Mouse (Mus musculus): Measurements from ENCODE around the gene Blnk. TPM values are rescaled to one million over a fixed set of nuclear protein-coding genes. Genes with fewer than 3 reads are reported as not detected.
A peak's percentile ranks its signal among the peaks of the same experiment; 100 is the strongest.

The Blnk gene
- polyA plus RNA-seq, 1 experiment from 2014 or later: 0.70 TPM

DNA sequence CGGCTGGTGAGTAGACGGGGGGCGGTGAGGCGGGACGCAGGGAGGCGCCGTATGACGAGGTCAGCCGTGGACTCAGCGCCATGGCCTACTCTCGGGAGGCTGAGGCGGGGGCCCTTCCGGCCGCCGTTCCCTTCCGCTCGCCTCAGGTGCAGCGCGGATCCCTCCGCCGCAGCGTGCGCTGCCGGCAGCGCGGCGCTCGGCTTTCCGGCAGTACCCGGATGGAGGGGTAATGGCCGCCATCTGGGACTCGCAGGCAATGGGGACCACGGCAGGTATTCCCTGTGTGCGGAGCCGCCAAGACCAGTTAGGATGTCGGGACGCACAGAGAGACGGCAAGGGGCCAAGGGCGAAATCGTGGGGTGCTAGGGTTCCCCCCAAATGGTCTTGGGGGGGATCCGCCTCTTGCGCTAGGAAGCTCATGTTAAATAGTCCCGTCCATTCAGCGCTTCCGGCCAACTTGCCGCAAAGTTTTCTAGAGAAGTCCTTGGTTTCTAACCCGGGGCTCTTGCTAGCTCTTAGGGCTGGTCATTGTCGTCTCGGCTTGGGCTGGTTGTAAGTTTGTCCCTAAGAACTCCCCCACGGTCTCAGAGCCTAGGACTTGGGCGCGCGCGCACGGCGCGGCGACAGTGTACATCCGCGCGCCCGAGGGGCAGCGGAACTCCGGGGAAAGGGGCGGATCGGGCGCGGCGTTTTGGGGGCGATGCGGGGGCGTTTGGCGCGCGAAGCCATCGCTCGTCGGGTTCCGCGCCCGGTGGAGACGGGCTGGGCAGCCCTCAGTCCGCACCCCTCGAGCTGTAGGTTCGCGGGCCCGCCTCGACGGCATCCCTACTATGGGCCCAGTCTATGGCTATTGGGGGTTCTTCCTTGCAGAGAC is 99.6 kb downstream of the Blnk start, which contains the start of gene Zfp518a:
Zfp518a (plus strand) TSS at position 187 of the 874 bp plus-strand sequence.
- ATAC-seq (ENCODE audit: low FRiP score, low TSS enrichment) (peak; percentile 93), DNase-seq (peak; percentile 98)
- H3K4me1 ChIP-seq (ENCODE audit: control insufficient read depth, insufficient read depth, low read length): peaks cover 11% of the 10 kb centered on the region
- peak within 1 kb of the TSS; percentile 67 for H3K4me2 ChIP-seq (ENCODE audit: low read length)
- peaks cover 27% of the 10 kb centered on the region for H3K27me3 ChIP-seq (ENCODE audit: control insufficient read depth, insufficient read depth, low read length)
- peak within 1 kb of the TSS; percentile 61 for H3K4me3 ChIP-seq (replicated peaks; ENCODE audit: low read depth, low read length)
- 0 out of 2 replicates have a peak, but pooled peaks cover 7% of the 10 kb centered on the region for H3K36me3 ChIP-seq (ENCODE audit: control insufficient read depth, insufficient read depth, low read length)
- WGBS: under 1% methylated on average over 89 of the region's 89 CpGs
- 0 out of 2 replicates have a peak, but pooled peaks cover 4% of the 10 kb centered on the region for H3K9me3 ChIP-seq (ENCODE audit: control insufficient read depth, low read length)
- H3K27ac ChIP-seq (replicated peaks; ENCODE audit: low read depth, low read length): peak within 1 kb of the TSS; percentile 95
- H3K9ac ChIP-seq (replicated peaks; ENCODE audit: low read length): peak within 1 kb of the TSS; percentile 68

DNA sequence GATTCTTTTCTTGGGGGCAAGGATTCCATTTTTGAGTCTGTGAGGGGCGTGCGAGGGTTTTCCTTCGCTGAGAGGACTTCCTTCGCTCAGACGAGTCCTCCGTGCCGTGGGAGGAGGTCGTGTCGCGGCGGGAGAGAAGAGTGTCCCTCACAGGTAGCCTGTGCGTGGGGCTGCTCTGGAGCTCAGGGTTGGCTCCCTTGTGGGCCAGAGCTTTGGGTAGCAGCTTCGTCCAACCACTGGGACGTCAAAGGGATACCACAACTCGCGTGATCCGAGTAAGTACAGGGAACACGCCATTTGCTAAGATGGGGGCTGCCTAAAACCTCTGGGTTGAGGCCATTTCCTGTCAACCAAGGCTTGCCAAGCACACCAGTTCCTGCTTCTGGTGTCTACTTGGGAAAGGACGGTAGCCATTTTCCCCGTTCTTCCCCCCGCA is 100.2 kb downstream of the Blnk start:
- 0 out of 2 replicates have a peak, but pooled peaks cover 4% of the 10 kb centered on the region for H3K9me3 ChIP-seq (ENCODE audit: control insufficient read depth, low read length)
- DNase-seq (no peak), ATAC-seq (ENCODE audit: low FRiP score, low TSS enrichment) (peak; percentile 41; the same call in 1 of the 2 replicates)
- WGBS: 44% methylated on average over 21 of the region's 21 CpGs
- peak overlapping the region; percentile 67 for H3K4me2 ChIP-seq (ENCODE audit: low read length)
- H3K4me1 ChIP-seq (ENCODE audit: control insufficient read depth, insufficient read depth, low read length): peaks cover 11% of the 10 kb centered on the region
- H3K27ac ChIP-seq (replicated peaks; ENCODE audit: low read depth, low read length): peak overlapping the region; percentile 95
- peak overlapping the region; percentile 68 for H3K9ac ChIP-seq (replicated peaks; ENCODE audit: low read length)
- H3K36me3 ChIP-seq (ENCODE audit: control insufficient read depth, insufficient read depth, low read length): 0 out of 2 replicates have a peak, but pooled peaks cover 5% of the 10 kb centered on the region
- H3K27me3 ChIP-seq (ENCODE audit: control insufficient read depth, insufficient read depth, low read length): peaks cover 32% of the 10 kb centered on the region
- H3K4me3 ChIP-seq (replicated peaks; ENCODE audit: low read depth, low read length): peak overlapping the region; percentile 61

DNA sequence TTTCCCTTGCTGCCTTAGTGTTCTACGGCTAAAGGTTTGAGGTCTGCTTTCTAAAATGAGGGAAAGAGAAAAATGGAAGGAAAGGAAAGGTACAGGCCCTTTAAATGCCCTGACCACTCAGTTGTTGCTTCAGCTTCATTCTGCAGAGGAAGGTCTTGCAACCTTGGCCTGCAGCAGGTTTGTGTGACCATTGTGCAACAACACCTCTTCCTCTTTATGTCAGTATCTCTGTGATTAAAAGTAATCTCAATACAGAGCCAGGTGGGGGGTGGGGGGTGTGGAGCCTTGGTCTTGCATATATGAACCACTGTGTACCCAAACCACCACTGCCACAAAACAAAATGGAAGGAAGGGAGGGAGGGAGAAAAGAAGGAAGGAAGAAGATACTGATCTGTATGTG is 105.4 kb downstream of the Blnk start:
- ATAC-seq (ENCODE audit: low FRiP score, low TSS enrichment) (no peak), DNase-seq (no peak)
- Histone ChIP-seq H3K27me3 (ENCODE audit: control insufficient read depth, insufficient read depth, low read length) (peaks cover 62% of the 10 kb centered on the region), H3K4me2 (ENCODE audit: low read length) (no peak overlapping the region), H3K4me1 (ENCODE audit: control insufficient read depth, insufficient read depth, low read length) (no peaks in the 10 kb centered on the region), H3K4me3 (replicated peaks; ENCODE audit: low read depth, low read length) (no peak overlapping the region), H3K9me3 (ENCODE audit: control insufficient read depth, low read length) (0 out of 2 replicates have a peak, but pooled peaks cover 2% of the 10 kb centered on the region), H3K9ac (replicated peaks; ENCODE audit: low read length) (no peak overlapping the region), H3K27ac (replicated peaks; ENCODE audit: low read depth, low read length) (no peak overlapping the region), H3K36me3 (ENCODE audit: control insufficient read depth, insufficient read depth, low read length) (no peaks in the 10 kb centered on the region)
- WGBS: 88% methylated on average over 1 of the region's 1 CpGs

DNA sequence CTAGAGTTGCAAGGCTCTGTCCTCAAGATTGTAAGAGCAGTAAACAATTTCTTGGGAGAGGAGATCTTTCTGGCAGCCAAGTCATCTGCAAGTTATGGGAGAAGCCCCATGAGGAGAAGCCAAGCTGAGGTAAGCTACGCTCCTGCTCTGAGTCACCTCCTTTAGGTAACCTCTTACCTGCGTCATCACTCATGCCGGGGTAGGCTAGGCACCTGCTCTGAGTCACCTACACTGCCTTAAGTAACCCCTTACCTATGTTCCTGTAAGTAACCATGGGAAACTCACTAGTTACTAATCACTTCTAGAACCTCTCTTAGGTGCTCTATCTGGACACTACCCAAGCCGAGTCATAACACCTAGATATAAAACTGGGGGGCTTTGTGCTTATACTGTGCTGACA is 112.6 kb downstream of the Blnk start:
- Histone ChIP-seq H3K4me2 (ENCODE audit: low read length) (no peak overlapping the region), H3K27ac (replicated peaks; ENCODE audit: low read depth, low read length) (no peak overlapping the region), H3K9me3 (ENCODE audit: control insufficient read depth, low read length) (no peaks in the 10 kb centered on the region), H3K9ac (replicated peaks; ENCODE audit: low read length) (no peak overlapping the region), H3K4me3 (replicated peaks; ENCODE audit: low read depth, low read length) (no peak overlapping the region), H3K36me3 (ENCODE audit: control insufficient read depth, insufficient read depth, low read length) (no peaks in the 10 kb centered on the region), H3K4me1 (ENCODE audit: control insufficient read depth, insufficient read depth, low read length) (no peaks in the 10 kb centered on the region), H3K27me3 (ENCODE audit: control insufficient read depth, insufficient read depth, low read length) (peaks cover 57% of the 10 kb centered on the region)
- 91% methylated on average over 4 of the region's 4 CpGs for WGBS
- no peak for DNase-seq
- no peak for ATAC-seq (ENCODE audit: low FRiP score, low TSS enrichment)

Small RNA genes within 50 kb of the gene (microRNA-seq; reads per million reads assigned to microRNA genes)
- gene Mir8092: 0.59 reads per million

Other genes with a start within 250 kb of the Blnk start
- gene Cc2d2b, start 245.8 kb downstream of the Blnk start, polyA plus RNA-seq (2014; fragmentation: Nextera tagmentation; extraction: Ambion mirVana): 0.26 and 0.32 TPM in 2 replicates
- 12.9 and 18.8 TPM in 2 replicates for gene Ccnj, start 163.3 kb downstream of the Blnk start, polyA plus RNA-seq (2014; fragmentation: Nextera tagmentation; extraction: Ambion mirVana)
- 8.0 and 12.2 TPM in 2 replicates for gene Zfp518a, start 99.8 kb downstream of the Blnk start, polyA plus RNA-seq (2014; fragmentation: Nextera tagmentation; extraction: Ambion mirVana)
- 0.17 and 0.18 TPM in 2 replicates for gene Dntt, start 34.7 kb upstream of the Blnk start, polyA plus RNA-seq (2014; fragmentation: Nextera tagmentation; extraction: Ambion mirVana)
- gene Opalin, start 82.6 kb upstream of the Blnk start, polyA plus RNA-seq (2014; fragmentation: Nextera tagmentation; extraction: Ambion mirVana): not detected in 2 replicates
- gene Tll2, start 212.3 kb upstream of the Blnk start, polyA plus RNA-seq (2014; fragmentation: Nextera tagmentation; extraction: Ambion mirVana): 1.1 and 1.8 TPM in 2 replicates